Mouse (Mus musculus): Measurements from ENCODE around the gene Ripply2. TPM values are rescaled to one million over a fixed set of nuclear protein-coding genes. Genes with fewer than 3 reads are reported as not detected.
A peak's percentile ranks its signal among the peaks of the same experiment; 100 is the strongest.

Gene Ripply2
- polyA plus RNA-seq, 1 experiment from 2014 or later: 0.26 TPM

- Histone ChIP-seq H3K4me2 (no peak overlapping the region), H3K4me3 (ENCODE audit: low read depth, low read length) (no peak overlapping the region), H3K9me3 (replicated peaks; ENCODE audit: control insufficient read depth, low read length) (no peaks in the 10 kb centered on the region), H3K27me3 (ENCODE audit: control insufficient read depth, insufficient read depth, low read length) (no peaks in the 10 kb centered on the region), H3K36me3 (ENCODE audit: control insufficient read depth, insufficient read depth, low read length) (no peaks in the 10 kb centered on the region), H3K4me1 (ENCODE audit: control insufficient read depth, insufficient read depth, low read length) (no peaks in the 10 kb centered on the region), H3K27ac (ENCODE audit: low read depth, low read length) (no peak overlapping the region), H3K9ac (ENCODE audit: low read depth, low read length) (no peak overlapping the region)
- ATAC-seq (replicated peaks; ENCODE audit: insufficient number of reproducible peaks, low FRiP score, low TSS enrichment): no peak
- 59% methylated on average over 6 of the region's 6 CpGs for WGBS (ENCODE audit: insufficient replicate concordance)
Observed at GRCm38 (mm10) chr9:87008507-87008906, 6.8 kb upstream of the Ripply2 start.

GRCm38 (mm10) chr9:87008919-87009318 is 6.4 kb upstream of the Ripply2 start:
- 94% methylated on average over 1 of the region's 1 CpGs for WGBS (ENCODE audit: insufficient replicate concordance)
- H3K4me1 ChIP-seq (ENCODE audit: control insufficient read depth, insufficient read depth, low read length): no peaks in the 10 kb centered on the region
- no peaks in the 10 kb centered on the region for H3K9me3 ChIP-seq (replicated peaks; ENCODE audit: control insufficient read depth, low read length)
- H3K27me3 ChIP-seq (ENCODE audit: control insufficient read depth, insufficient read depth, low read length): peaks cover under 1% of the 10 kb centered on the region; the same call in 1 of the 2 replicates
- H3K9ac ChIP-seq (ENCODE audit: low read depth, low read length): no peak overlapping the region
- H3K4me2 ChIP-seq: no peak overlapping the region
- no peak overlapping the region for H3K27ac ChIP-seq (ENCODE audit: low read depth, low read length)
- H3K36me3 ChIP-seq (ENCODE audit: control insufficient read depth, insufficient read depth, low read length): no peaks in the 10 kb centered on the region
- no peak overlapping the region for H3K4me3 ChIP-seq (ENCODE audit: low read depth, low read length)
- ATAC-seq (replicated peaks; ENCODE audit: insufficient number of reproducible peaks, low FRiP score, low TSS enrichment): no peak

DNA sequence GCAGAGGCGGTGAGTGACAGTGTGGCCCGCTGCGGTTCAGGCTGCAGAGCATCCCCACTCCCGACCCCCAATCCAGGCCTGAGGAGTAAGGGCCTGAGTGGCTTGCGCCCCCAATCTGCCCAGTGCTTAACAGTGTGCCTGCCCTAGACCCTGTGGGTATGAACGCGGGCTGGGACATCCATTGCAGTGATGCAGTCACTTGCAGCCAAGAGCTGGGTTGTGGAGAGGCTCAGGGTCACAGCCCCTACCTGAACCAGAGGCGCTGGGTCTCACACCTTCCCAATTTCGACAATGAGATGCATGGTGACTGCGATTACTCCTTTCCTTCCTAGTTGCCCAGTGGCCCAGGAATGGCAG is 579 bp downstream of the Ripply2 start:
- Histone ChIP-seq H3K4me1 (ENCODE audit: control insufficient read depth, insufficient read depth, low read length) (no peaks in the 10 kb centered on the region), H3K27me3 (ENCODE audit: control insufficient read depth, insufficient read depth, low read length) (peaks cover 35% of the 10 kb centered on the region), H3K9me3 (replicated peaks; ENCODE audit: control insufficient read depth, low read length) (no peaks in the 10 kb centered on the region), H3K27ac (ENCODE audit: low read depth, low read length) (no peak overlapping the region), H3K4me3 (ENCODE audit: low read depth, low read length) (peak overlapping the region; percentile 56), H3K9ac (ENCODE audit: low read depth, low read length) (no peak overlapping the region), H3K4me2 (peak overlapping the region; percentile 94), H3K36me3 (ENCODE audit: control insufficient read depth, insufficient read depth, low read length) (no peaks in the 10 kb centered on the region)
- ATAC-seq (replicated peaks; ENCODE audit: insufficient number of reproducible peaks, low FRiP score, low TSS enrichment): peak; percentile 57; the same call in 1 of the 2 replicates
- WGBS (ENCODE audit: insufficient replicate concordance): under 1% methylated on average over 10 of the region's 10 CpGs

- H3K9me3 ChIP-seq (replicated peaks; ENCODE audit: control insufficient read depth, low read length): no peaks in the 10 kb centered on the region
- peak within 1 kb of the TSS; percentile 85 for H3K4me3 ChIP-seq (ENCODE audit: low read depth, low read length)
- peak within 1 kb of the TSS; percentile 77 for H3K4me2 ChIP-seq
- H3K9ac ChIP-seq (ENCODE audit: low read depth, low read length): peak within 1 kb of the TSS; percentile 84
- H3K27ac ChIP-seq (ENCODE audit: low read depth, low read length): peak within 1 kb of the TSS; percentile 58
- H3K4me1 ChIP-seq (ENCODE audit: control insufficient read depth, insufficient read depth, low read length): no peaks in the 10 kb centered on the region
- H3K36me3 ChIP-seq (ENCODE audit: control insufficient read depth, insufficient read depth, low read length): no peaks in the 10 kb centered on the region
- peak; percentile 99 for ATAC-seq (replicated peaks; ENCODE audit: insufficient number of reproducible peaks, low FRiP score, low TSS enrichment)
- H3K27me3 ChIP-seq (ENCODE audit: control insufficient read depth, insufficient read depth, low read length): peaks cover 7% of the 10 kb centered on the region; the same call in 1 of the 2 replicates
- under 1% methylated on average over 49 of the region's 52 CpGs for WGBS (ENCODE audit: insufficient replicate concordance)
Observed at GRCm38 (mm10) chr9:87021778-87022523, 6.6 kb downstream of the Ripply2 start, which contains the start of gene Cyb5r4. TSS of gene Cyb5r4 (plus strand) at chr9:87022014.

GRCm38 (mm10) chr9:87025764-87026163 is 10.4 kb downstream of the Ripply2 start:
- Histone ChIP-seq H3K27me3 (ENCODE audit: control insufficient read depth, insufficient read depth, low read length) (no peaks in the 10 kb centered on the region), H3K36me3 (ENCODE audit: control insufficient read depth, insufficient read depth, low read length) (no peaks in the 10 kb centered on the region), H3K9ac (ENCODE audit: low read depth, low read length) (no peak overlapping the region), H3K4me2 (no peak overlapping the region), H3K27ac (ENCODE audit: low read depth, low read length) (no peak overlapping the region), H3K4me3 (ENCODE audit: low read depth, low read length) (no peak overlapping the region), H3K4me1 (ENCODE audit: control insufficient read depth, insufficient read depth, low read length) (no peaks in the 10 kb centered on the region), H3K9me3 (replicated peaks; ENCODE audit: control insufficient read depth, low read length) (no peaks in the 10 kb centered on the region)
- no peak for ATAC-seq (replicated peaks; ENCODE audit: insufficient number of reproducible peaks, low FRiP score, low TSS enrichment)
- 54% methylated on average over 6 of the region's 6 CpGs for WGBS (ENCODE audit: insufficient replicate concordance)

- no peak overlapping the region for H3K4me2 ChIP-seq
- no peaks in the 10 kb centered on the region for H3K4me1 ChIP-seq (ENCODE audit: control insufficient read depth, insufficient read depth, low read length)
- WGBS (ENCODE audit: insufficient replicate concordance): 43% methylated on average over 8 of the region's 8 CpGs
- H3K27me3 ChIP-seq (ENCODE audit: control insufficient read depth, insufficient read depth, low read length): no peaks in the 10 kb centered on the region
- H3K9ac ChIP-seq (ENCODE audit: low read depth, low read length): no peak overlapping the region
- H3K9me3 ChIP-seq (replicated peaks; ENCODE audit: control insufficient read depth, low read length): no peaks in the 10 kb centered on the region
- no peaks in the 10 kb centered on the region for H3K36me3 ChIP-seq (ENCODE audit: control insufficient read depth, insufficient read depth, low read length)
- H3K27ac ChIP-seq (ENCODE audit: low read depth, low read length): no peak overlapping the region
- no peak for ATAC-seq (replicated peaks; ENCODE audit: insufficient number of reproducible peaks, low FRiP score, low TSS enrichment)
- H3K4me3 ChIP-seq (ENCODE audit: low read depth, low read length): no peak overlapping the region
Observed at GRCm38 (mm10) chr9:87027423-87028084, 12.2 kb downstream of the Ripply2 start.

- H3K36me3 ChIP-seq (ENCODE audit: control insufficient read depth, insufficient read depth, low read length): no peaks in the 10 kb centered on the region
- H3K27me3 ChIP-seq (ENCODE audit: control insufficient read depth, insufficient read depth, low read length): no peaks in the 10 kb centered on the region
- 91% methylated on average over 4 of the region's 4 CpGs for WGBS (ENCODE audit: insufficient replicate concordance)
- H3K9me3 ChIP-seq (replicated peaks; ENCODE audit: control insufficient read depth, low read length): no peaks in the 10 kb centered on the region
- ATAC-seq (replicated peaks; ENCODE audit: insufficient number of reproducible peaks, low FRiP score, low TSS enrichment): no peak
- H3K4me3 ChIP-seq (ENCODE audit: low read depth, low read length): no peak overlapping the region
- H3K4me2 ChIP-seq: no peak overlapping the region
- H3K9ac ChIP-seq (ENCODE audit: low read depth, low read length): no peak overlapping the region
- H3K4me1 ChIP-seq (ENCODE audit: control insufficient read depth, insufficient read depth, low read length): no peaks in the 10 kb centered on the region
- H3K27ac ChIP-seq (ENCODE audit: low read depth, low read length): no peak overlapping the region
Observed at GRCm38 (mm10) chr9:87032196-87032595, 16.9 kb downstream of the Ripply2 start.

GRCm38 (mm10) chr9:87034831-87035580 is 19.7 kb downstream of the Ripply2 start:
- H3K27ac ChIP-seq (ENCODE audit: low read depth, low read length): no peak overlapping the region
- 63% methylated on average over 2 of the region's 2 CpGs for WGBS (ENCODE audit: insufficient replicate concordance)
- no peak overlapping the region for H3K9ac ChIP-seq (ENCODE audit: low read depth, low read length)
- H3K27me3 ChIP-seq (ENCODE audit: control insufficient read depth, insufficient read depth, low read length): no peaks in the 10 kb centered on the region
- no peak for ATAC-seq (replicated peaks; ENCODE audit: insufficient number of reproducible peaks, low FRiP score, low TSS enrichment)
- no peaks in the 10 kb centered on the region for H3K36me3 ChIP-seq (ENCODE audit: control insufficient read depth, insufficient read depth, low read length)
- no peaks in the 10 kb centered on the region for H3K9me3 ChIP-seq (replicated peaks; ENCODE audit: control insufficient read depth, low read length)
- H3K4me2 ChIP-seq: no peak overlapping the region
- no peaks in the 10 kb centered on the region for H3K4me1 ChIP-seq (ENCODE audit: control insufficient read depth, insufficient read depth, low read length)
- H3K4me3 ChIP-seq (ENCODE audit: low read depth, low read length): no peak overlapping the region

Measured in heart, embryonic 11.5 days (tissue).